Mouse (Mus musculus) embryonic fibroblast, embryonic 13.5 days (primary cell): ENCODE results near the gene Cd3eap.

Source experiments
- CTCF ChIP-seq: IDR thresholded peaks from 2 replicates; pipeline ENCODE4 v1.5.1; 2011; ENCODE audit warnings: mild to moderate bottlenecking, control low read depth, low read length, moderate library complexity, borderline replicate concordance; ENCODE audit not compliant: insufficient read depth
- POLR2A ChIP-seq: IDR thresholded peaks from 2 replicates; pipeline ENCODE4 v1.6.1; 2011; ENCODE audit warnings: low read depth, mild to moderate bottlenecking, control low read depth, low read length, moderate library complexity

- TF ChIP-seq POLR2A = no peak
- TF ChIP-seq CTCF = no peak
These were observed 45.2 kb upstream of the Cd3eap start, which contains the start of gene Ckm for GRCm38 (mm10) chr7:19404476-19404875.
